29 mouse cellular contexts compared by ENCODE assay signal in the genomic region with DNA sequence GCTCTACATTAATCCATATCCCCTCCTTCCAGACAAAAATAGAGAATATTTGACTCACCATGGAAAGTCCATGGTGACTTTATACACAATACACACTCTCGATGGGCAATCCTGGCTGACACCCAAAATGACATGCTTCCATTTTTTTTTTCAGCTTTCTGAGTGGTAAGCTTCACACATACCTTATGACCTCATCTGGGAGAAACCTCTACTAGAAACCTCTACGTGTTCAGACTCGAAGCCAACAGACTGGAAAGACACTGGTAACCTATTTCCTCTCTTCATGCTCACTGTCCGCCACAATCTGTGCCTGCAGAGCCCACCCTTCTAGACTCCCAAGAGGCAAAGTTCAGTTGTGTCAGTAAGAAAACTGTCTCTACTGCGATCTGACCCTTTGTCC.
DNase-seq lines count a peak whose midpoint lies in the region; ATAC-seq and TF ChIP-seq lines count a peak whose summit lies in the region.
"Had no signal": no experiment of that assay in that cellular context is flagged by ENCODE, and none has a peak within 500 bp of the region (broad histone marks: within the 10 kb centered on the region; RNA-seq: fewer than 3 reads in every experiment).

No protein-coding gene starts in this region.

- TF ChIP-seq RAD21 in CH12.LX (IDR thresholded peaks at IDR 0.05; ENCODE audit: low read depth, low read length) = no peak

- H3K27ac ChIP-seq in kidney, embryonic 15.5 days = 0 out of 2 replicates have a peak overlapping the region, but pooled peaks have one; percentile 6
- H3K27ac ChIP-seq in CH12.LX (ENCODE audit: insufficient read depth, low read depth) = no peak overlapping the region
- H3K27ac ChIP-seq in stomach, embryonic 16.5 days (ENCODE audit: low read length) = peak overlapping the region; percentile 95
- no peak overlapping the region for H3K27ac ChIP-seq in midbrain, postnatal 0 days (ENCODE audit: low read depth, low read length)
- H3K27ac ChIP-seq: embryonic facial prominence, embryonic 12.5 days; forebrain, embryonic 13.5 days; hindbrain, embryonic 14.5 days; liver, embryonic 14.5 days; midbrain, embryonic 12.5 days; neural tube, embryonic 13.5 days had no signal

- TF ChIP-seq CTCF in CH12.LX (conservative IDR thresholded peaks at IDR 0.05 in 1 of 2, IDR thresholded peaks at IDR 0.05 in 1 of 2; ENCODE audit: low read depth in 2 of 2, low read length in 2 of 2) = no peak
- no peak for TF ChIP-seq CTCF in Patski (IDR thresholded peaks at IDR 0.05)
- TF ChIP-seq CTCF in midbrain, postnatal 0 days (IDR thresholded peaks at IDR 0.05) = no peak

- no peak overlapping the region for H3K9ac ChIP-seq in kidney, embryonic 15.5 days
- no peak overlapping the region for H3K9ac ChIP-seq in CH12.LX (ENCODE audit: insufficient read depth, low read depth)
- H3K9ac ChIP-seq in stomach, embryonic 16.5 days (ENCODE audit: low read length) = no peak overlapping the region
- H3K9ac ChIP-seq in midbrain, postnatal 0 days (replicated peaks; ENCODE audit: low read length, poor library complexity, severe bottlenecking) = no peak overlapping the region
- H3K9ac ChIP-seq: embryonic facial prominence, embryonic 12.5 days; forebrain, embryonic 13.5 days; hindbrain, embryonic 14.5 days; liver, embryonic 14.5 days; midbrain, embryonic 12.5 days; neural tube, embryonic 13.5 days had no signal

- H3K4me2 ChIP-seq in kidney, embryonic 15.5 days = no peak overlapping the region
- H3K4me2 ChIP-seq in CH12.LX (ENCODE audit: insufficient read depth, low read depth, poor library complexity, severe bottlenecking) = no peak overlapping the region
- H3K4me2 ChIP-seq in stomach, embryonic 16.5 days (ENCODE audit: low read depth, low read length) = no peak overlapping the region
- no peak overlapping the region for H3K4me2 ChIP-seq in midbrain, postnatal 0 days (ENCODE audit: low read depth, low read length, poor library complexity, severe bottlenecking)
- H3K4me2 ChIP-seq: embryonic facial prominence, embryonic 12.5 days; forebrain, embryonic 13.5 days; heart, embryonic 11.5 days; hindbrain, embryonic 14.5 days; midbrain, embryonic 12.5 days; neural tube, embryonic 13.5 days had no signal

- CTCF ChIA-PET in Patski (lab: Charles Lee) = no interaction called here

- 71% methylated on average over 5 of the region's 5 CpGs for WGBS in kidney, embryonic 15.5 days
- WGBS in stomach, embryonic 16.5 days = 65% methylated on average over 5 of the region's 5 CpGs
- 88% methylated on average over 5 of the region's 5 CpGs for WGBS in midbrain, postnatal 0 days

- H3K9me3 ChIP-seq in kidney, embryonic 15.5 days (replicated peaks) = 0 out of 2 replicates have a peak, but pooled peaks cover 2% of the 10 kb centered on the region
- peaks cover 2% of the 10 kb centered on the region for H3K9me3 ChIP-seq in CH12.LX (replicated peaks; ENCODE audit: low read length)
- no peaks in the 10 kb centered on the region for H3K9me3 ChIP-seq in stomach, embryonic 16.5 days (replicated peaks; ENCODE audit: control insufficient read depth, low read length)
- no peaks in the 10 kb centered on the region for H3K9me3 ChIP-seq in midbrain, postnatal 0 days (ENCODE audit: low read length)
- H3K9me3 ChIP-seq: embryonic facial prominence, embryonic 12.5 days; forebrain, embryonic 13.5 days; midbrain, embryonic 12.5 days had no signal

- no peak for TF ChIP-seq EP300 in CH12.LX (IDR thresholded peaks at IDR 0.05; ENCODE audit: low read length)

- H3K4me1 ChIP-seq in kidney, embryonic 15.5 days = peaks cover 23% of the 10 kb centered on the region
- H3K4me1 ChIP-seq in CH12.LX (ENCODE audit: control insufficient read depth in 1 of 2, insufficient read depth in 2 of 2) = peaks cover 0 to 38% of the 10 kb centered on the region in 2 experiments; a peak in 2 of 4 replicates
- H3K4me1 ChIP-seq in stomach, embryonic 16.5 days (ENCODE audit: control insufficient read depth, insufficient read depth, low read length) = peaks cover 33% of the 10 kb centered on the region
- no peaks in the 10 kb centered on the region for H3K4me1 ChIP-seq in midbrain, postnatal 0 days (ENCODE audit: insufficient read depth, low read length)
- H3K4me1 ChIP-seq: neural tube, embryonic 13.5 days had no signal

- POLR2A ChIA-PET in Patski (lab: Charles Lee) = interaction anchor here (0.7 kb wide), 1 partner anchor 13 kb away, joined by 3 read pairs; no protein-coding TSS in a partner anchor

- no peaks in the 10 kb centered on the region for H3K36me3 ChIP-seq in kidney, embryonic 15.5 days
- no peaks in the 10 kb centered on the region for H3K36me3 ChIP-seq in CH12.LX (replicated peaks in 1 of 2; ENCODE audit: control insufficient read depth in 1 of 2, insufficient read depth in 1 of 2, low read length in 1 of 2)
- no peaks in the 10 kb centered on the region for H3K36me3 ChIP-seq in stomach, embryonic 16.5 days (ENCODE audit: control insufficient read depth, insufficient read depth, low read length)
- no peaks in the 10 kb centered on the region for H3K36me3 ChIP-seq in midbrain, postnatal 0 days (ENCODE audit: insufficient read depth, low read length)
- H3K36me3 ChIP-seq: embryonic facial prominence, embryonic 12.5 days; midbrain, embryonic 12.5 days; neural tube, embryonic 13.5 days had no signal

- H3K79me2 ChIP-seq in CH12.LX (replicated peaks; ENCODE audit: control insufficient read depth, extremely low read depth, insufficient read depth, poor library complexity, severe bottlenecking) = no peaks in the 10 kb centered on the region

- in situ Hi-C loops in CH12.LX (cut with MboI; ENCODE audit: low pct_ligation_motif_present, low pct_unique_long_range_greater_than_20kb, low sequenced_read_pairs) = no loop called here
- in situ Hi-C loops in Patski (cut with MboI; ENCODE audit: low pct_unique_long_range_greater_than_20kb) = no loop called here

- H3K27me3 ChIP-seq in kidney, embryonic 15.5 days = no peaks in the 10 kb centered on the region
- H3K27me3 ChIP-seq in CH12.LX (replicated peaks) (no peaks in the 10 kb centered on the region), Patski (no peaks in the 10 kb centered on the region)
- no peaks in the 10 kb centered on the region for H3K27me3 ChIP-seq in stomach, embryonic 16.5 days (ENCODE audit: control insufficient read depth, insufficient read depth, low read length)
- no peaks in the 10 kb centered on the region for H3K27me3 ChIP-seq in midbrain, postnatal 0 days (ENCODE audit: insufficient read depth, low read length)
- H3K27me3 ChIP-seq: embryonic facial prominence, embryonic 12.5 days; forebrain, embryonic 13.5 days; midbrain, embryonic 12.5 days; neural tube, embryonic 13.5 days had no signal

- no peak for TF ChIP-seq POLR2A in CH12.LX (IDR thresholded peaks at IDR 0.05; ENCODE audit: low read depth, low read length)

- DNase-seq in kidney, adult 8-10 months = no peak
- DNase-seq in CH12.LX (ENCODE audit: extremely low read depth) = peak; percentile 32
- peak; percentile 7 for DNase-seq in Patski (ENCODE audit: low read depth, low spot score)
- no peak for DNase-seq in midbrain, postnatal 0 days (ENCODE audit: low spot score)
- DNase-seq in gastrocnemius, postnatal 4 days (ENCODE audit: low spot score in 2 of 2) = no peak
- DNase-seq: adrenal gland, postnatal 10 days; cerebellum, adult 11 months; cerebellum, adult 9-10 months; cerebellum, postnatal 36 days; gastrocnemius, postnatal 10 days; kidney, postnatal 36 days; layer of hippocampus, postnatal 36 days; left cerebral cortex, postnatal 4 days; liver; lung, adult 2 months; thymus, postnatal 4 days had no signal

- H3K4me3 ChIP-seq in kidney, embryonic 15.5 days (replicated peaks) = no peak overlapping the region
- H3K4me3 ChIP-seq in CH12.LX (replicated peaks in 1 of 3; ENCODE audit: low read depth in 2 of 3, low read length in 2 of 3, poor library complexity in 1 of 3) = no peak overlapping the region
- H3K4me3 ChIP-seq in stomach, embryonic 16.5 days (replicated peaks; ENCODE audit: low read length) = no peak overlapping the region
- no peak overlapping the region for H3K4me3 ChIP-seq in midbrain, postnatal 0 days (ENCODE audit: low read depth, low read length)
- H3K4me3 ChIP-seq: embryonic facial prominence, embryonic 12.5 days; erythroblast, embryonic 14.5 days; forebrain, embryonic 13.5 days; megakaryocyte, embryonic 14.5 days; midbrain, embryonic 12.5 days; neural tube, embryonic 13.5 days had no signal

- dilution Hi-C loops in CH12.LX (cut with MboI; ENCODE audit: extremely low pct_ligation_motif_present, extremely low pct_unique_long_range_greater_than_20kb, low sequenced_read_pairs) = no loop called here

- ATAC-seq in kidney, embryonic 15.5 days (replicated peaks; ENCODE audit: low FRiP score) = no peak
- ATAC-seq in Patski = no peak
- ATAC-seq in stomach, embryonic 16.5 days (ENCODE audit: insufficient read depth, low FRiP score) = no peak
- no peak for ATAC-seq in midbrain, postnatal 0 days (ENCODE audit: low FRiP score)
- ATAC-seq: CD4-positive, CD25-positive, alpha-beta regulatory T cell, adult 4 months; forebrain, embryonic 13.5 days; intestine, postnatal 0 days had no signal

TF ChIP-seq in CH12.LX, 34 proteins besides CTCF, POLR2A, EP300 and RAD21:
- TF ChIP-seq ZKSCAN1 (IDR thresholded peaks at IDR 0.05; ENCODE audit: borderline replicate concordance, low read depth, low read length) (no peak), KAT2A (IDR thresholded peaks at IDR 0.05; ENCODE audit: insufficient replicate concordance, low read length) (no peak), RCOR1 (conservative IDR thresholded peaks at IDR 0.05; ENCODE audit: low read depth, low read length) (no peak), SIN3A (IDR thresholded peaks at IDR 0.05; ENCODE audit: low read length) (no peak), JUND (conservative IDR thresholded peaks at IDR 0.05; ENCODE audit: low read depth, low read length) (no peak), MAFK (IDR thresholded peaks at IDR 0.05; ENCODE audit: insufficient replicate concordance, low read length) (no peak), MAX (IDR thresholded peaks at IDR 0.05; ENCODE audit: low read length) (no peak), CHD1 (IDR thresholded peaks at IDR 0.05; ENCODE audit: low read depth, low read length) (no peak), NRF1 (IDR thresholded peaks at IDR 0.05; ENCODE audit: low read depth, low read length) (no peak), MYC (IDR thresholded peaks at IDR 0.05; ENCODE audit: low read depth, low read length) (no peak), USF1 (IDR thresholded peaks at IDR 0.05; ENCODE audit: low read depth, low read length) (no peak), MEF2A (IDR thresholded peaks at IDR 0.05; ENCODE audit: borderline replicate concordance, low read depth, low read length) (no peak), GABPA (IDR thresholded peaks at IDR 0.05; ENCODE audit: insufficient replicate concordance, low read depth, low read length) (no peak), ETS1 (conservative IDR thresholded peaks at IDR 0.05; ENCODE audit: low read depth, low read length) (no peak; the same call in 1 of the 2 replicates)

Comparison
In these comparisons a context has a peak if more than half of its experiments do, and no peak if none do; other contexts are left out.
1. H3K27ac ChIP-seq: peak in kidney, embryonic 15.5 days (single experiment) and stomach, embryonic 16.5 days (single experiment); none in CH12.LX (single experiment) and midbrain, postnatal 0 days (single experiment).
2. DNase-seq: peak in CH12.LX (single experiment) and Patski (single experiment); none in kidney, adult 8-10 months (0 of 2), midbrain, postnatal 0 days (single experiment) and gastrocnemius, postnatal 4 days (0 of 2).